Mouse (Mus musculus): ENCODE results near the gene Pik3ip1.

Pik3ip1 gene

DNA sequence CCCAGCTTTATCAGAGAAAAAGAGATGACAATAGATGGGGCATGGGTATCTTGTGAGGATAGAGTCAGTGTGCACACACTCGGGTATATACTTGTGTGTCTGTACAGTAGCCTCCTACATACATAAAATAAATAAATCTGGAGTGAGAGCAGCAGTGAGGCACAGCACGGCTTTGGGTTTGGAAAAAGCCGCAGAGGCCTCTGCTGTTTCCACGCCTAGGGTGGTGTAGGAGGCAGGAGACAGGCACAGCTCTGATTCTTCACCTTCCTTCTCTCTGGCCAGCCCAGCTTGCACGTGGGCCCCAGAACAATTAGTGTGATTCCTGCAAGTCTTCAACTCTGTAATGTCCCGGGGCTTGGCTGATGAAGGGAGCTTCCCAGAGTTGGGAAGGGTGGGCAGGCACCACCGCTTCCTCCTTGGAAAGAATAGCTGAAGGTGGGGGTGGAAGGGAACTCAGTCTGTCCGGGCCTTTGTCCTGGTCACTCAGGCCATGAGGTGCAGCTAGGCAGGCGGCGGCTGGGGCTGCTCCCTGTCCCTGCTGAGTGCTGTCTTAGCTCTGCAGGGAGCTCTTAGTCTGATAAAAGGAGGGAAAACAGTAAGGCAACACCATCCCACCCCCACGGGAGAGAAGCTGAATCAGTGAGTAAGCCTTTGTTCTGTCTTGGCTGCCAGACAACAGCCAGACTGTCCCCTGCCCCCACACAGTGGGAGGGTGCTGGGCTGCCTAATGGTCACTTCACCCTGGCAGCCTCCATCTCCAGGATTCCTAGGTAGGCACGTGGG is 7.2 kb downstream of the Pik3ip1 start:
- DNase-seq (ENCODE audit: low spot score) = no peak

DNA sequence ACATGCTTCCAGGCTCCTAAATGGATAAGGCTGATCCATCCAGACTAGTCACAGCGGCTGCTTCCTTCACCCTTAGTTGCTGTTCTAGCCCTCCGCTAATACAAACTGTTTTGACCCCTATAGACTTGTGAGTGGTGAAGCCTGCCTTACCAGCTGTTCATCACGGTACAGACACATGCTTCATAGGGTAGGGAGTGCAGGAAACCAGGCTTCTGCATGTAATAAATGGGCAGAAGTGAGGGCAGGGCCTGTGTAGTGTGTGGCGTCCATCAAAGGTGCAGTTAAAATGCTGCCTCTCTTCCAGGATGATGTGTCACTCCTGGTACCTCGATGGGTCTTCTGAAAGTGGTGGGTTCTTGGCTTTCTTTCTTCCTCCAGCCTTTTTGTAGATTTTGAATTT is 7.8 kb downstream of the Pik3ip1 start:
- no peak for DNase-seq (ENCODE audit: low spot score)

DNA sequence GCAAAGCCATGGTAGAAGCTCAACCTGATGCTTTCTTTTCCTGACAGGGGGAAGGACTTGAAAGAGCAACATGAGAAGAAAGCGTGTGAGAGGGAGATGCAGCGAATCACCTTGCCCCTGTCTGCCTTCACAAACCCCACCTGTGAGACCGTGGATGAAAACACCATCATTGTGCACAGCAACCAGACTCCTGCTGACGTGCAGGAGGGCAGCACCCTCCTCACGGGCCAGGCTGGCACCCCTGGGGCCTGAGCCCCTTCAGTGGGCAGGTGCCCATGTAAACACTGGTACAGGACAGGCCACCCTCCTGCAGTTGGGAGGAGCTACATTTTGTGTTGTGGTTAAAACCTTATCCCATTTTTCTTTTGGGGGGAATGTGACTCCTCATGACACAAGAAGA is 11.3 kb downstream of the Pik3ip1 start:
- DNase-seq (ENCODE audit: low spot score) = no peak

DNA sequence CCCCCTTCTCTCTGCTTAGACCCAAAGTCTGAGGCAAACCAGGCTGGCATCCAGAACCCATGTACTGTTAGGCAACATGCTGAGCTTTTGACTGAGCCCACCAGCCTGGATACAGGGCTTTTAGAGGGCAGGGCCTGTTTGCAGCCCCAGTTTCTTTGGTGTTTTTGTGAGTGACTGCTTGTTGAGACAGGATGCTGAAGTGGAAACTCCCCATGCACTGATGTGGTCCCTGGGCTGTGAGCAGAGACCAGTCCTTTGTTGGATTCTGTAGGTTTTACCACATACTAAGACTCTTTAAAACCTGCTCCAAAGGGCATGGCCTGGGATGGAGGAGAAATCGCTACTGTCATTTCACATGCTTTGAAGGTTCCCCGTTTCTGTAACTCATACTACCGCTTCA is 14.7 kb downstream of the Pik3ip1 start:
- peak; percentile 88 for DNase-seq (ENCODE audit: low spot score)

DNA sequence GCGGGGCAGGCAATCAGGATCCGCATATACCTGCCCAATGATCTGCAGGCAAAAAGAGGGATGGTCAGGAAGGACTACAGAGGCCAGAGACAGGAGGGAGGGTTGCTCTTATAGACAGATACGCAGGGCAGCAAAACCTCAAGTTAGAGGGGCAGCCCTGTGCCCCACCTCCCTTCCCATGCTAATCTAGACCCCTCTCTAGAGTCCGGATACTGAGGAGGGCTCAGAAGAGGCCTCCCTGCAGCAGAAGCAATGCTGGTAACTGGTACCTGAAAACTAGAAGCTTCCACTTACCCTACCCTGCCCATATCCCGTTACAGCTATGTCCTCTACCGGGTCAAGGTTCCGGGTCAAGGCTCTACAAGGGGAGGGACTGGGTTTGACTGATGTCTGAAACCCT is 16.1 kb downstream of the Pik3ip1 start:
- DNase-seq (ENCODE audit: low spot score) = no peak

DNA sequence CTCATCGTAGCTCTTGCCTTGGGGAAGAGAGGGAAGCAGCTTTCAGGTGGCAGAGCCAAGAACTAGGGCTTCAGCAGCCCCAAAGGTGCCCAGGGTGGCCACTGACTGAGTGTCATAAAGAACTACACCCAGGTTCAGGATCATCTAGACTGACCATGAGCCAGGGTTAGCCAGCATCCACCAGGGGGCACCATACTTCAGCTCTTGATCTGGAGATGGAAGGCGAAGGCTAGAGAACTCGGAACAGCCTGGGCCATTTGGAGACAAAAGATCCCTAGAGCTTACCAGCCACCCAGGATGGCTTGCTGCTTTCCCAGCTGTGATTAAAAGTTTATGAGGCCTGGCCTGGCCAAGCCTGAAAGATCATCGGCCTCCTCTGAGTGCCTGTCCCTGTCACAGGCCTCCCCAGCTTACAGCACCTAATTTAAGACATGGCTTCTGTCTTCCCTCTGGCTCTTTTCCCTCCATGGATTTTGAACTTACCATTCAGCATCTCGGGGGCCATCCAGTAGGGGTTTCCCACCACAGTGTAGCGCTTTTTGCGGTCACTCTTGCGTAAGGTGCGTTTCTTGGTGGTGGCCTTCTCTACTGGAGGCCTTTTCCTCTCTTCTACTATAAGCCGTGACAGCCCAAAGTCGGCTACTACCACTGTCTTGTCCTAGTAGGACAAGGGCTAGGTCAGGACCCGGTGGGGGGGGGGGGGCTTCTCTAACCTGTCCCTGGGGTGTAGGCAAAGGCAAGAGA is 17.1 kb downstream of the Pik3ip1 start:
- DNase-seq (ENCODE audit: low spot score) = peak; percentile 85

DNA sequence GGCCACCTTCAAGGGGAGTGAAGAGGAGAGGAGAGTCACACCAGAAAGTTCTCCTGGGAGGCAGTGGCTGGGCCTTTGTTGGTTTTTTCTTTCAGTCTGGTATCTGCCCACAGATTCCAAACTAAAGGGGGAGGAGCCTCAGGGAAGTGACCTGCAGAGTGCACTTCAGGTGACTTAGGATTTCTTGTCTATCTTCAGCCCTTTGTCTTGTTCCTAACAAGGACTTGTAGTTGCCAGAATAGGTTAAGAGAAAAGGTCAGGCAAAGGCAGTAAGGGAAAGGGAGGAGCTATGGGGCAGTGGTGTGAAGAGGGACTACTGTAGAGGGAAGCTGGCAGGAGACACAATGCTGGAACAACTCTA is 17.6 kb downstream of the Pik3ip1 start:
- no peak for DNase-seq (ENCODE audit: low spot score)

DNA sequence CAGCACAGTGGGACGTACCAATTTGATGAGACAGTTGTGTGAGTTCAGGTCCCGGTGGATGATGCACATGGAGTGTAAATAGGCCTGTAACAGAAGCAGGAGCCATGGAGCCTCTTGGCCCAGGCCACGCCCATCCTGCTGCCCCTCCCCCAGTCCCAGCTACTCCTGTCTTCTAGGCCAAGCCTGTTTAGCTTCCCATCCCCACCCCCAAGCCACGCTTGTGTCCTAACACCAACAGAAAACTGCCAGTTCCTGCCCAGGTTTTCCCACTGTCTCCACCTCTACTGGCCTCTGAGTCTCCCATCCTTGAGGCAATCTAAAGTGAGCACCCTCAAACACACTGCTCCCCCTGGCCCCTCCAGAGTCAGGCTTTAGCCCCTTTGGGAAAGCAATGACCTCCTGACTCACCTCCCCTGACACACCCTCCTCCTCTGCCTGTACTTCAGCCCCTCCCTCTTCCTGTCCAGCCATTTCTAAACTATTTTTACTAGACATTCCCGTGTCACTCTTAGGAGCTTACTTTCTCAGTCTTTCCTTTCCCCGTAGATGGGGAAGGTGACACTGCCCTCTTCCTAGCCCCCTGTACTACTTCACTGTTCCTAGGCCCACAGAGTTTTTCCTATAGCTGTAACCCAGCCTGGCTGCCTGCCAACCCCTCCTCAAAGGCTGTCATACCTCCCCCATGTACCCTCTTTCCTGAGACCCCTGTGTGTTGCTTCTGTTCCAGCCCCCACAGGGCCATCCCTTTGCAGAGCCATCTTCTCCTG is 18.6 kb downstream of the Pik3ip1 start:
- DNase-seq (ENCODE audit: low spot score) = no peak

DNA sequence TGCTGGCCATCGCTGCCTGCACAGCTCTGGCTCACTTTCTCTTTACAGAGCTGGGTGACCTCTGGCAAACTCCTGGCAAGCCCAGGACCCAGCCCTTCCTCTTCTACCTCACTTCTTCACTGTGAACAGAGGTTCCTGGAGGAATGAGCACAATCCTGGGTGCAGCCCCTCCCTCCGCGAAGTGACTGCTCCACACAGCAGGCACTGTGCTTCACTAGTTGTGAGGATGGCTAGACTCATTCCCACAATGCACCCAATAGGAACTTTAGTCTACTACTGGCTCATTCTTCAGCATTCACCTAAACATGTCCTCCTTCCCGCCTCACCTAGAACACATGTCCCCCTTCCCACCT is 19.1 kb downstream of the Pik3ip1 start:
- DNase-seq (ENCODE audit: low spot score) = no peak

DNA sequence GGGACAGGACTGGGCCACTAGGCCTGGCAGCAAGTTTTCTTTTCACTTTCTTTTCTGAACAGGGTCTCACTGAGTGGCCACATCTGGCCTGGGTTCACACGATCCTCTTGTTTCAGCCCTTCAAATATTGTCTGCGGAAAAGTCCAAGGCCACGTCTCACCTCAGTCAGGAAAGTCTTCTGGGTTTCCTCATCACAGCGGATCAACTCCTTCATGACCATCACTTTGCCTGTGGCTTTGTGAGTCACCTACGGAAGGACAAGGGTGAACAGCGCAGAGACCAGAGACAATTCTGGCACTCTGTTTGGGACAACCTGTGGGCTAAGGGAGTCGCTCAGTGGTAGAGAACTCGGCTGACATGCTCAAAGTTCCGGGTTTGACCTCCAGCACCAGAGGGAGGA is 21.9 kb downstream of the Pik3ip1 start:
- no peak for DNase-seq (ENCODE audit: low spot score)

DNA sequence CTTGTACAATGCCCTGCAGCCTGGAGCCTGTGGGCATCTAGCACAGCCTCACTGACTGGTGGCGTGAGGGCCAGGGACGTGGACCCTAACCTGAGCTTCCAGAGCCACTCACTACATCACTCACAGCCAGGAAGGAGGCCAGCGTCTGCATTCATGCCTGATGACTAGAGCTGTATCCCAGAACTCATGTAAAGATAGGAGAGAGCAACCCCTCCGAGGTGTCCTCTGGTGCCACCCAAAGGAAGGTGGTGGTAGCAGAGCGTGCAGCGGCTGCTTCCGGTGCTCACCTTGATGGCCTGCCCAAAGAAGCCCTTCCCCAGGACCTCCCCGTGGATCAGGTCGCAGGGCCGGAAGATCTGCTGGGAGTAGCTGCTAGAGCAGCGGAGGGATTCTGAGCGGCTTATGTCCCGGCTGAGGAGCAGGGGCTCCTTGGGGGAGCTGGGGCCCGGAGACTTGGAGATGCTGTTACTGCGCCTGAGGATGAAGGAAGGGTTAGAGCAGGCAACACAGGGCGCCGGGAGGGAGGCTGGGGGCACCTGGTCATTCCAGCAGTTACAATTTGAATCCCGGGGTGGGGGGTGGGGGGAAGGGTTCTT is 22.9 kb downstream of the Pik3ip1 start:
- DNase-seq (ENCODE audit: low spot score) = no peak

DNA sequence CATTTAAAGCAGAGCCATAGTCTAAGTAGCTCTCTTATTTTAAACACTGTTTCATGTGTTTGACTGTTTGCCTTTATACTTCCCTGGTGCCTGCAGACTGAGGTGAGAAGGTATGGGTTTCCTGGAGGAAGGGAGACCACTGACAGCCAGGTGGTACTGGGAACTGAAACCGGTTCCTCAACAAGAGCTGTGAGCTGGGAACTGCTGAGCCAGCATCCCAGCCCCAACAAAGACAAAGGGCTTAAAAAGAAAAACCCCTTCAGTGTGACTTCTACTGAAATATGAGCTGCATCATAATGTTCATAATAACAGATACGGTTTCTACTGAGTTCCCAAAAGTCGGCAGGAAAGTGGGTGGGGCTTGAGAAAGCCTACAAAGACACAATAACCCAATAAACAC is 32.7 kb downstream of the Pik3ip1 start:
- no peak for DNase-seq (ENCODE audit: low spot score)

DNA sequence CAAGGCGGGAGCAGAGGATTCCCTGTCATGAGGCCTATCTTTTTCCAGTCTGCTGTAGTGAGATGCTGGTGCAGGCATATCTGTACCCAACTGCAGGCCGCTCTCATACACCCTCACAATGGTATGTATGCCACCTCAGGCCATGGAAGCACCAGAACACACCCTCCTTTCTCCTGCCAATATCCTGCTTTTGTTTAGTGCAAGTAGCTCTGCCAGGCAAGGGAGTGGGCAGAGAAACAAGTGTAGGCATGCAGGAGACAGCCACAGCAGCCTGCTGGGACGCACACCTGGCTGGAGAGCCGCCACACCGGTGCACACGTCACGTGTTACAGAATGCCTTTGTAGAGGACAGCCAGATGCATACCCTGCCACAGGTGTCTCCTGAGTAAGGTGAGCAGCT is 36.2 kb downstream of the Pik3ip1 start:
- DNase-seq (ENCODE audit: low spot score) = no peak

DNA sequence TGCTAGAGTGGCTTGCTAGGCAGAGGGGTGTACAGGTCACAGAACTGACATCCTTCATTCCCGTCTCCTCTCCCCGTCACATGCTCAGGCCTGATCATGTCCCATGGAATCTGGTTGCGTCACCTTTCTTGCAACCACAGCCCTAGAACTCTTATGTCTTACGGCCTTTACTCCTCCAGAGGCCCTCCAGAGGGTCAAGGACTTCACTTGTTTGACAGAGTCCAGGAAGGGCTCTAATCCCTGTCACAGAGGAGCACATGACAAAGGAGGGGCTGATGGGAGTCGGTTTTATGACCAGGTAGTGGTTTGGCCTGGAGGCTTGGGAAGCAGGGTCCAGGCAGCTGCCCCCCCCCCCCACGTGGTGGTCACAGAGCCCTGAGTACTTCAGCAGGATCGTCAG is 38.8 kb downstream of the Pik3ip1 start:
- DNase-seq (ENCODE audit: low spot score) = no peak

DNA sequence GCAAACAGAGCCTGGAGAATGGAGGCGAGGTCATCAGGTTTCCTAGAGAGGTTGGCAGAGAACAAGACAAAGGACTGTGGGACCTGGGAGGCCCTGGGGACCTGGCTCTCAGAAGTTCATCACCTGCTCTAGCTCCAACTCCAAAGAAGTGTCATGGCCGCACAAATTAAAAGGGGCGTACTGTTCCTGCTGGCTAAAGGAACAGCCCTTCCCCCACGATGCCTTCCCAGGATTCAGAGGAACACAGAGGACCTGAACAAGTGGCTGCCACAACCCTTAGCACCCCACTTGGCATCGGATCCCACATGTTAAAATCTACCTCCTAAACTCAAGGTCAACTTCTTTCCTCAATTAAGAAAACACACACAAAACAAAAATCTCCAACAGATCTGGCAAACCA is 39.2 kb downstream of the Pik3ip1 start:
- DNase-seq (ENCODE audit: low spot score) = no peak

DNA sequence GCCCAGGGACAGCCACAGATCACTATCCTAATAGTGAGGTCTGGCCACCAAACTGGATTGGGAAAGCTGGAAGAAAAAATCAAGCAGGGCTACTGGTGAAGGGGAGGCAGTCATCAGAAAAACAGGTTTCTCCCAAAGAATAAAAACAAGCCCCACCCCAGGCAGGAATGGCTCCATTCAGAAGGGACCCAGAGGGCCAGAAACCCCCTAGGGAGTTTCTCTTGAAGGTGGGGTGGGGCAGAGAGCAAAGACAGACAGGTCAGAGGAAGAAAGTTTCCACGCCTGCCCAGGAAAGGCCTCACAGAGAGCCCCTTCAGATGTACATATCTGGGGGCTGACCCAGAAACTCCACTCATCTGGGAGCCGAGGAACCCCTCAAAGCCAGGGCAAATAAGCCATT is 40.0 kb downstream of the Pik3ip1 start:
- no peak for DNase-seq (ENCODE audit: low spot score)

DNA sequence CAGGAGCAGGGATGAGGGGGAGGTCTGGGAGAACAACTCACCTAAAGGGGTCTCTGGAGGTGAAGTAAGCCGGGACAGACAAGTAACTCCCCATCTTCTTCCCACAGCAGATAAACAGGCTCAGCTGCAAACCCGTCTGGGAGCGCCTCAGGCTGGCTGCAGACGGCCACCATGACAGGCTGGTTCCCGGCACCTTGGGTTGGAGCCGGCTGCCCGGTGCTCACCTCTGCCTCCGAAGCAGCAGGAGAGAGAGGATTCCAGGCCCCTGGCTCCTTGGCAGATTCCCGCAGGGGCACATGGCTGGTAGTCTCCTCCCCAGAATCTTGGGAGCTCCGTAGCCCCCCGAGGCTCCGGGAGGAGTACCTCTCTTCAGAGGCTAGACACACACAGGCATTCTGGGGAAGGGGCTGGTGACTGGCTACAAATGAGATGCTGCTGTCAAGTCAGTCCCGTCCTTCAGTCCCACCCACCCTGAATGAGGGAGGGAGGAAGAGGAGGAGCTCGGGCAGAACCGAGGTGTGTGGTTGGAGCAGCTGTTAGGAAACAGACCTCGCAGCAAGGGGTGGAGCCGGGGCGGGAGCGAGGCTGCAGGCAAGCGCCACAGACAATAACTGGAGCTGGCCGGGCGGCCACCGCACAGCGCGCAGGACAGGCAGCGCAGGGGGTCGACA is 40.9 kb downstream of the Pik3ip1 start:
- peak; percentile 70 for DNase-seq (ENCODE audit: low spot score)

DNA sequence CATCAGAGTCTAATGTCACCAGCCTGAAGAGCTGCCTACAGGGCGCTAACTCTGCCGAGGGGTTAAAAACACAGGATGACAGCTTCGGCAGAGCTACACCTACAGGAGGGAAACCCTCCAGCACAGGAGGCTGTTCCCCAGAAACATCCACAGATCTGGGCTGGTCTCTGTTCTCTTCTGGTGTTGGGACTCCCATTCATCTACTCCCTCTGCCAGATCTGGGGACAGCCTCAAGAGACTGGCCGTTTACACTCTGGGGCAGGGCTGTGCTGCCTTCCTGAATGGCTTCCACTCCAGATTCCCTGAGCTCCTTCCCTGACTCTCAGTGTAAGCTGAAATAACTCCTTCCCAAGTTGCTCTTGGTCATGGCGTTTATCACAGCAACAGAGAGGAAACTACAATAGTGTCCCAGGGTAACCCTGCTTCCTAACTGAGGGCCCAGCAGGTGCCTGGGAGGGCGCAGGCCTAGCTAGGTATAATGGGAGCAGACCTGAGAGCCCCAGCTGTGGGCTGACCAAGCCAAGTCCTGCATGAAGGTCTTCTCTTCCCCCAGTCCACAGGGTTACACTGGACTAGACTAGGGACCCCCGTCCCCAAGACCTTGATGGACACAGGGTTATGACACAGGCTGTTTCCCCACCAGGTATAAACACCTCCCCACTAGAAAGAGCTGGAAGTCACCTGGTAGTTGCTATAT is 41.5 kb downstream of the Pik3ip1 start:
- no peak for DNase-seq (ENCODE audit: low spot score)

DNA sequence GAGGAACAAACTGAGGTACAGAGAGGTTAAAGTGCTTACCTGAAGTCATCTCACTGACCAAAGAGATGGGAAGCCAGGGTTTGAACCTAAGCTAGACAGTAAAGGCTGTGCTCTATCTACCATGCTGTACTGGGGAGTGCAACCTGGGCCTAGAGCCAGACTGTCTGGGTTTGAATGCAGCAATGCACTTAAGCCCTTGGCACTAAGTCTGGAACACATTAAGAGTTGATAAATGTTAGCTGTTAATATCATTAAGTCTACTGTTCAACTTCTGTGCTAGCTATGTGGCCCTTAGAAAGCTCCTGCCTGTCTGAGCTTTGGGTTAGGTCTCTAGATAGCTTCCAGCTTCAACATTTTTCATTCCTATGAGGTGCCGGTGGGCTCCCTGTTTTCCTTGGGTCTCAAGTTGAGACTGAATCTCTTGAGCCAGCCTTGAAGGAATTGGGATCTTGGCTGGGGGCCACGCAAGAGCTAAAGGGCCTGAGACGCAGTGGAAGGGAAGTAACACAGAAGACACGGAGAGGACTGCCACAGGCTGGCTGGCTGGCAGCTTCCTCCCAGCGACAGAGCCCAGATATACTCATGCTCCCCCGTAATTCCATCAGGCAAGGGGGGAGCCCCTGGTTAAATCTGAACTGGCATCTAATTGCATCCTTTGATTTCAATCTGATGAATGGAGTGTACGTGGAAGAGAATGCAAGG is 43.5 kb downstream of the Pik3ip1 start:
- DNase-seq (ENCODE audit: low spot score) = no peak

DNA sequence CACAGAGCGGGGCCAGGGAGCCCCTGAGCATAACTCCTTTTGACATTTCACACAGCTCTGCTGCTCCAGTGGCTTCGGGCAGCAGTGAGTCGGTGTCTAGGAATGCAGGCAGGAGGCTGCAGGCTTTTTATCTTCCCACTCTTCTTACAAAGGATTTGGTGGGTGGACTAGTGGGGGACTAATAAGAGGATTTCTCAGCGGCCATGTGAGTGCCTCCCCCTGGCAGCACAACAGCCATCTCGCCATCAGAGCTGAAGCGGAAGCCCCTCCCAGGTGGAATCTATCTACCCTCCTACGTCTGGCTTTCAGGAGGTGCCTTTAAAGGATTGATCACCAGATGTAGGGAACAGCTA is 44.1 kb downstream of the Pik3ip1 start:
- DNase-seq (ENCODE audit: low spot score) = no peak

DNA sequence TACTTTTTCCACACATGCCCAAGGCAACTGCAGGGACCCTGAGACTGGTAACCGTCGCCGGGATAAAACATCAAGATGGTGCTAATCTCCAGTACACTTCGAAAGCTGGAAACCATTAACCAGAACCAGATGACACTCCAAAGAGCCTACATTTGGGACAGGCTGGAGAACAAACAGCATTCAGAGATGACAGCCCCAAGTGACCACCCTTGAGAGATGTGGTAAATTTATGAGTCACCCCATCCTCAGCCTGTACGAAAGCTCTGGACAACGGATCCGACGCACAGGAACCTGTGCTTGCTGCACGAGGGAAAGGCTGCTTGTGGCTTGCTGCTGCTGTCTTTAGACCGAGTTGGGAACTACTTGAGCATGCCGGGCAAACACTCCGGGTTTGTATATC is 44.5 kb downstream of the Pik3ip1 start:
- no peak for DNase-seq (ENCODE audit: low spot score)
